In genomic region chr12:71842006-71842405, GRCm38 (mm10) we compare ENCODE assay signal across 10 mouse cellular contexts. TPM values are rescaled to one million over a fixed set of nuclear protein-coding genes. Genes with fewer than 3 reads are reported as not detected.
A peak's percentile ranks its signal among the peaks of the same experiment; 100 is the strongest.
DNase-seq lines count a peak whose midpoint lies in the region; ATAC-seq and TF ChIP-seq lines count a peak whose summit lies in the region.
"Had no signal": no experiment of that assay in that cellular context is flagged by ENCODE, and none has a peak within 500 bp of the region (broad histone marks: within the 10 kb centered on the region; RNA-seq: fewer than 3 reads in every experiment).

No protein-coding gene starts in this region.

- no peak overlapping the region for H3K4me2 ChIP-seq in midbrain, embryonic 11.5 days
- no peak overlapping the region for H3K4me2 ChIP-seq in midbrain, postnatal 0 days (ENCODE audit: low read depth, low read length, poor library complexity, severe bottlenecking)
- H3K4me2 ChIP-seq in kidney, postnatal 0 days (ENCODE audit: low read length): no peak overlapping the region

- peak; percentile 35 for DNase-seq in adrenal gland, postnatal 10 days
- no peak for DNase-seq in adrenal gland, adult 2 months
- DNase-seq in midbrain, embryonic 11.5 days (ENCODE audit: low spot score, missing footprints): peak; percentile 33
- no peak for DNase-seq in midbrain, postnatal 0 days (ENCODE audit: low spot score)
- DNase-seq in kidney, postnatal 0 days (ENCODE audit: low spot score): peak; percentile 55
- DNase-seq in lung, postnatal 25 days (ENCODE audit: low spot score): peak; percentile 53
- no peak for DNase-seq in cerebellum, postnatal 4 days (ENCODE audit: low spot score in 2 of 2)
- DNase-seq in cerebellum, adult 2 months: no peak
- DNase-seq: right cerebral cortex, postnatal 25 days had no signal

- no peaks in the 10 kb centered on the region for H3K9me3 ChIP-seq in midbrain, embryonic 11.5 days (ENCODE audit: control insufficient read depth, low read length)
- H3K9me3 ChIP-seq in midbrain, postnatal 0 days (ENCODE audit: low read length): no peaks in the 10 kb centered on the region
- no peaks in the 10 kb centered on the region for H3K9me3 ChIP-seq in kidney, postnatal 0 days (replicated peaks; ENCODE audit: low read length)

- no peak overlapping the region for H3K9ac ChIP-seq in midbrain, embryonic 11.5 days (ENCODE audit: low read length)
- no peak overlapping the region for H3K9ac ChIP-seq in midbrain, postnatal 0 days (replicated peaks; ENCODE audit: low read length, poor library complexity, severe bottlenecking)
- H3K9ac ChIP-seq in kidney, postnatal 0 days (ENCODE audit: low read depth, low read length): no peak overlapping the region

- no peak for TF ChIP-seq CTCF in midbrain, postnatal 0 days (IDR thresholded peaks at IDR 0.05)
- TF ChIP-seq CTCF in kidney, postnatal 0 days (IDR thresholded peaks at IDR 0.05; ENCODE audit: low read depth): no peak
- no peak for TF ChIP-seq CTCF in cerebellum, adult 2 months (IDR thresholded peaks at IDR 0.05; ENCODE audit: borderline replicate concordance, insufficient read depth, low read depth, low read length)

- no peak overlapping the region for H3K27ac ChIP-seq in midbrain, embryonic 11.5 days (ENCODE audit: low read depth, low read length)
- no peak overlapping the region for H3K27ac ChIP-seq in midbrain, postnatal 0 days (ENCODE audit: low read depth, low read length)
- no peak overlapping the region for H3K27ac ChIP-seq in kidney, postnatal 0 days
- H3K27ac ChIP-seq in cerebellum, adult 2 months (ENCODE audit: insufficient read depth, low read length): no peak overlapping the region
- H3K27ac ChIP-seq: left cerebral cortex, adult 2 months had no signal

- no peak for ATAC-seq in midbrain, embryonic 11.5 days (ENCODE audit: low FRiP score)
- no peak for ATAC-seq in midbrain, postnatal 0 days (ENCODE audit: low FRiP score)
- ATAC-seq in kidney, postnatal 0 days (replicated peaks; ENCODE audit: low FRiP score, low read depth): no peak

- WGBS in midbrain, embryonic 11.5 days: 75% methylated on average over 3 of the region's 3 CpGs
- 45% methylated on average over 3 of the region's 3 CpGs for WGBS in midbrain, postnatal 0 days
- 34% methylated on average over 3 of the region's 3 CpGs for WGBS in kidney, postnatal 0 days
- 26% methylated on average over 3 of the region's 3 CpGs for WGBS in cerebellum, adult 2 months

- H3K27me3 ChIP-seq in midbrain, embryonic 11.5 days (ENCODE audit: control insufficient read depth, insufficient read depth, low read length): no peaks in the 10 kb centered on the region
- H3K27me3 ChIP-seq in midbrain, postnatal 0 days (ENCODE audit: insufficient read depth, low read length): no peaks in the 10 kb centered on the region
- H3K27me3 ChIP-seq in kidney, postnatal 0 days (ENCODE audit: insufficient read depth, low read length): no peaks in the 10 kb centered on the region
- H3K27me3 ChIP-seq in cerebellum, adult 2 months (ENCODE audit: control insufficient read depth, insufficient read depth, low read length): no peaks in the 10 kb centered on the region

- no peak overlapping the region for H3K4me3 ChIP-seq in midbrain, embryonic 11.5 days (ENCODE audit: low read depth, low read length)
- no peak overlapping the region for H3K4me3 ChIP-seq in midbrain, postnatal 0 days (ENCODE audit: low read depth, low read length)
- no peak overlapping the region for H3K4me3 ChIP-seq in kidney, postnatal 0 days (replicated peaks; ENCODE audit: low read depth, low read length)
- H3K4me3 ChIP-seq in cerebellum, adult 2 months (replicated peaks; ENCODE audit: insufficient read depth, low read depth, low read length): no peak overlapping the region
- H3K4me3 ChIP-seq: left cerebral cortex, adult 2 months had no signal

- H3K4me1 ChIP-seq in midbrain, embryonic 11.5 days (ENCODE audit: control insufficient read depth, insufficient read depth, low read length): peaks cover 13% of the 10 kb centered on the region
- peaks cover 7% of the 10 kb centered on the region for H3K4me1 ChIP-seq in midbrain, postnatal 0 days (ENCODE audit: insufficient read depth, low read length)
- H3K4me1 ChIP-seq in kidney, postnatal 0 days (replicated peaks; ENCODE audit: insufficient read depth, low read length): peaks cover 23% of the 10 kb centered on the region
- H3K4me1 ChIP-seq in cerebellum, adult 2 months (ENCODE audit: control insufficient read depth, insufficient read depth, low read length): peaks cover 32% of the 10 kb centered on the region

- H3K36me3 ChIP-seq in midbrain, embryonic 11.5 days (ENCODE audit: control insufficient read depth, insufficient read depth, low read length): no peaks in the 10 kb centered on the region
- H3K36me3 ChIP-seq in midbrain, postnatal 0 days (ENCODE audit: insufficient read depth, low read length): no peaks in the 10 kb centered on the region; the same call in 1 of the 2 replicates
- H3K36me3 ChIP-seq in kidney, postnatal 0 days (ENCODE audit: insufficient read depth, low read length): no peaks in the 10 kb centered on the region

- TF ChIP-seq POLR2A in cerebellum, adult 2 months (IDR thresholded peaks at IDR 0.05; ENCODE audit: borderline replicate concordance, insufficient read depth, low read length): no peak

RNA-seq across cellular contexts. Expression of gene Daam1, which starts 11.1 kb away (rescaled TPM):
- 10 to 100 TPM; 21.8 to 26.7 TPM for total RNA-seq in adrenal gland, postnatal 10 days (2021)
- total RNA-seq in adrenal gland, adult 2 months (2021): 10 to 100 TPM; 21.0 to 22.3 TPM
- polyA plus RNA-seq in adrenal gland, adult 2 months (2012; rRNA removed): 1.7 and 2.3 TPM in 2 replicates
- 19.9 and 22.5 TPM in 2 replicates for polyA plus RNA-seq in midbrain, embryonic 11.5 days (2014; fragmentation: Nextera tagmentation; extraction: Ambion mirVana)
- 86.0 and 94.4 TPM in 2 replicates for total RNA-seq in midbrain, postnatal 0 days (2014; rRNA removed)
- polyA plus RNA-seq in midbrain, postnatal 0 days (2015; fragmentation: Nextera tagmentation; extraction: Ambion mirVana): 25.8 and 27.3 TPM in 2 replicates
- 5.0 and 5.6 TPM in 2 replicates for polyA plus RNA-seq in kidney, postnatal 0 days (2015; fragmentation: Nextera tagmentation; extraction: Ambion mirVana)
- 30.1 and 31.2 TPM in 2 replicates for polyA plus RNA-seq in cerebellum, adult 2 months (2012; rRNA removed)

Comparison
In these comparisons a context has a peak if more than half of its experiments do, and no peak if none do; other contexts are left out.
1. DNase-seq: peak in adrenal gland, postnatal 10 days (single experiment), midbrain, embryonic 11.5 days (single experiment), kidney, postnatal 0 days (single experiment) and lung, postnatal 25 days (single experiment); none in adrenal gland, adult 2 months (single experiment), midbrain, postnatal 0 days (single experiment), cerebellum, postnatal 4 days (0 of 2) and cerebellum, adult 2 months (0 of 2).